Mouse (Mus musculus): Measurements from ENCODE around the gene Olfr1056. TPM values are rescaled to one million over a fixed set of nuclear protein-coding genes. Genes with fewer than 3 reads are reported as not detected.
"Not testable (repeated sequence)": the region's sequence is repeated elsewhere in the genome, so short reads cannot be mapped to it uniquely, and the experiment has no call there.

Gene Olfr1056
- not detected in 2 replicates for polyA plus RNA-seq (2016; fragmentation: Nextera tagmentation; extraction: Ambion mirVana)

DNA sequence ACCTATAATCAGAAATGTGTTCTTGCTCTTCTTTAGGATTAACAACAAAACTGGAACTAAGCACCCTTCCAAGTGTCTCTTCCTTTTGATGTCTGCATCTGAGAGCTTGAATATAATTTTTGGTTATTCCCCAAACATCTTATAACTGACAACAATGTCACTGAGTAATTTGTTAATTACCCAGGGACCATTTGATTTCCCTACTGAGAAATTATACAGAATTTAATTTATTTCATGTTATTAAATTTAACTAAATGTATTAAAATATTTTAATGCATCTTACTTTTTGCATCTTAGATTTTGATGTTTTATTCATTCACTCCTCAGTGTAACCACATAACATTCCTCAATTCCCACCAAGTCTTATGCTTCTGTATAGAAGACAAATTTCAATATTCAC is at the start of gene Olfr1056:
Gene Olfr1056 (minus strand): TSS at position 101 of the 400 bp plus-strand sequence.
- H3K27me3 ChIP-seq: no peaks in the 10 kb centered on the region
- no peak for ATAC-seq (ENCODE audit: low FRiP score)

DNA sequence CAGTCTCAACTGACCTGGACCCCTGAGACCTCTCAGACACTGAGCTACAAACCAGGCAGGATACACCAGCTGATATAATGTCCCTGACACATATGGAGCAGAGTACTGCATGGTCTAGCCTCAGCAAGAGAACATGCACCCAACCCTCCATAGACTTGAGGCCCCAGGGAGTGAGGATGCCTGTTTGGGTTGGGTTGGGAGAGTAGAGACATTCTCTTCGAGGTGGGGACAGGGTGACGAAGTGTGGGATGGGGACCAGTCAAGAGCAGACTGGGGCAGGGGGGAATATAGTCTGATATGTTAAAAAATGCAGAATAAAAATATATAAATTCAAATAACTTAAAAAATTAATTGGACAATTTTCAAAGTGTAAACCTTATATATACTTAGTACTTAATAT is 32.8 kb upstream of the Olfr1056 start:
- WGBS: 83% methylated on average over 2 of the region's 2 CpGs
- H3K27ac ChIP-seq: no peak overlapping the region
- H3K27me3 ChIP-seq: no peaks in the 10 kb centered on the region
- H3K4me2 ChIP-seq: no peak overlapping the region
- H3K36me3 ChIP-seq (replicated peaks): no peaks in the 10 kb centered on the region
- H3K9me3 ChIP-seq: no peaks in the 10 kb centered on the region
- no peak for ATAC-seq (ENCODE audit: low FRiP score)
- H3K4me1 ChIP-seq: no peaks in the 10 kb centered on the region
- H3K4me3 ChIP-seq (replicated peaks): no peak overlapping the region
- H3K9ac ChIP-seq: no peak overlapping the region

More for the DNA sequence above, at the start of gene Olfr1056:
- Histone ChIP-seq H3K4me2 (no peak within 1 kb of the TSS), H3K27ac (no peak within 1 kb of the TSS), H3K9ac (no peak within 1 kb of the TSS), H3K36me3 (replicated peaks) (no peaks in the 10 kb centered on the region), H3K9me3 (no peaks in the 10 kb centered on the region), H3K4me3 (replicated peaks) (no peak within 1 kb of the TSS), H3K4me1 (no peaks in the 10 kb centered on the region)

DNA sequence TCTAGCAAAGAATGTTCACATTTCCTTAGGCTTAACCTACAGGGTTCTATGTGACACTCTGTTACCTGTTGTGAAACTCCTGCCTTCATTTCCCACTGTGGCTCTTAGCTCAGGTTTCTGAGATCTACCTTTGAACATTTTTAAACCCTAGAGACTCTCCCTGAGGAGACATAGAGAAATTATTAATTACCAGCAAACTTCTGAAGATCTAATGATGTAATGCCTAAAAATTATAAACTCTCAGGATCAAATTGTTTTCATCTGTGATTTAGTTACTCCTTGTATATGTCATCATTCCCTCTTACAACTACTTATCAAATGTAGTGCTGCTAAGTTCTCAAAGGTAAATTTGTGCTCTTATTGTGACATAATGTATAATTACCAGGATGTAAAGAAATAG is 26.2 kb upstream of the Olfr1056 start, which contains the start of gene Olfr1058:
Gene Olfr1058 (minus strand): TSS at position 101 of the 400 bp plus-strand sequence.
- not testable (repeated sequence) for H3K9me3 ChIP-seq; H3K4me2 ChIP-seq; H3K27me3 ChIP-seq; ATAC-seq (ENCODE audit: low FRiP score); H3K9ac ChIP-seq; H3K36me3 ChIP-seq (replicated peaks); H3K4me1 ChIP-seq; H3K27ac ChIP-seq; H3K4me3 ChIP-seq (replicated peaks)

DNA sequence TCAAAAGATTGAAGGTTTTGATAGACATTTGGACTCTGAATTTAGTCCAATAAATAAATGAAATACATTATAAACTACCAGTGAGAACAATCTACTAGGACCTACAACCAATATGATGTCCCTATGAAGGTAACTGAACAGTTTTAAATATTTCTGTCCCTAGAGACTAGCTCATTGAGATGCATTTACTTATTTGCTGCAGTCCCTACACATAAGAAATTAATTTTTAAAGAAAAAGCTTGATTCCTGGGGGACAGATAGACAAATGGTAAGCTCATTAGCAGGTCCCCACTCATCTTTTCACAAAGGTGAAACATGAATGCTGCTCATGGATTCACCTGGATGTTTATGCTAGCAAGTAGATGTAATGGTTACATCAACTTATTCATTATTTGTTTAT is 16.0 kb upstream of the Olfr1056 start, which contains the start of gene Olfr1057:
Gene Olfr1057 (minus strand): TSS at position 101 of the 400 bp plus-strand sequence.
- no peak within 1 kb of the TSS for H3K9ac ChIP-seq
- H3K36me3 ChIP-seq (replicated peaks): no peaks in the 10 kb centered on the region
- no peak for ATAC-seq (ENCODE audit: low FRiP score)
- no peak within 1 kb of the TSS for H3K4me3 ChIP-seq (replicated peaks)
- no peaks in the 10 kb centered on the region for H3K27me3 ChIP-seq
- H3K4me2 ChIP-seq: no peak within 1 kb of the TSS
- no peak within 1 kb of the TSS for H3K27ac ChIP-seq
- H3K9me3 ChIP-seq: no peaks in the 10 kb centered on the region
- no peaks in the 10 kb centered on the region for H3K4me1 ChIP-seq

DNA sequence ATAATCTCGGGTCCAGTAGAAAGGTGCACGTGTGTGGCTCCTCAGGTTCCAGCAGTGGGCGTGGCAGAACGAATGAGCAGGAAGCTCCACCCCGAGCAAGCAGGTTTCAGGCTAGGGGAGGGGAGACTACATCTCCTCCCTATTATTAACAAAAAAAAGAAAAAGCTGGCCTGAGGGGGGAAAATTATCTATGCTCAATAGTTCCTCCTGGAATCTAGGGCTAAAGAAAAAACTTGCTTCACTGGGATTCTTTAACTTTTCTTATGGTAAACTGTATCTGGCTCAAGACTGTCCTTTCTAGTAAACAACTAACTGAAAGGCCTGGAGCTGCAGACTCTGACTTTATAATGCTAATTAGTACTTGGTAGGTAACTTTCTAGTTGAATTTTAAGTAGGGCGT is 4.1 kb upstream of the Olfr1056 start:
- not testable (repeated sequence) for H3K9ac ChIP-seq; H3K4me3 ChIP-seq (replicated peaks); ATAC-seq (ENCODE audit: low FRiP score); H3K9me3 ChIP-seq; H3K36me3 ChIP-seq (replicated peaks); H3K27me3 ChIP-seq; H3K4me2 ChIP-seq; H3K27ac ChIP-seq; H3K4me1 ChIP-seq
- WGBS: no CpG with 5 or more reads among the region's 6 CpGs

DNA sequence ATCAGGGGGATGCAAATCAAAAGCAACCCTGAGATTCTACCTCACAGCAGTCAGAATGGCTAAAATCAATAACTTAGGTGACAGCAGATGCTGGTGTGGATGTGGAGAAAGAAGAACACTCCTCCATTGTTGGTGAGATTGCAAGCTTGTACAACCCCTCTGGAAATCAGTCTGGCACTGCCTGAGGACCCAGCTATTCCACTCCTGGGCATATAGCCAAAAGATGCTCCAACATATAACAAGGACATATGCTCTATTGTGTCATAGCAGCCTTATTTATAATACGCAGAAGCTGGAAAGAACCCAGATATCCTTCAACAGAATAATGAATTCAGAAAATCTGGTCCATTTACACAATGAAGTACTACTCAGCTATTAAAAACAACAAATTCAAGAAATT is 10.5 kb downstream of the Olfr1056 start:
- H3K9ac ChIP-seq; H3K4me1 ChIP-seq; H3K27ac ChIP-seq; H3K4me2 ChIP-seq; ATAC-seq (ENCODE audit: low FRiP score); H3K36me3 ChIP-seq (replicated peaks); H3K9me3 ChIP-seq; H3K4me3 ChIP-seq (replicated peaks); H3K27me3 ChIP-seq: not testable (repeated sequence)
- 100% methylated on average over 1 of the region's 1 CpGs for WGBS

DNA sequence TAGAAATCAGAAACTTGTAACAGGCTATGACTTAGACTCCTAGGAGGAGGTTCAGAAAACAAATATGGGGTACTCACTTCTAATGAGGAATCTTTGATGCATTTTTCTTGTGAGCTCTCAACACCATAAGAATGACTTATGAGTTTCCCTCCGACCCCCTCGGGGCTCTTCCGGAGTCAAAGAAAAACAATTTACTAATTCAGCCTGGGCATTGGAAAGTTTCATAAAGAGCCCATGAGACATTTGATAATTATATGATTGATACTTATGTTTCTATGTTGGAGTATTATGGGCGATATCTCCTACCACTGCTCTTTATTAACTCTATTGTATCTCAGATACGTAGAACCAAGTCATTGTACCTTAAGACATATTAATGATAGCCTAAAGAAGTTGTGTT is 12.1 kb downstream of the Olfr1056 start, which contains the start of gene Olfr1055:
Gene Olfr1055 (minus strand): TSS at position 101 of the 400 bp plus-strand sequence.
- H3K27me3 ChIP-seq: no peaks in the 10 kb centered on the region
- H3K4me1 ChIP-seq: no peaks in the 10 kb centered on the region
- H3K4me3 ChIP-seq (replicated peaks): no peak within 1 kb of the TSS
- H3K36me3 ChIP-seq (replicated peaks): no peaks in the 10 kb centered on the region
- H3K4me2 ChIP-seq: no peak within 1 kb of the TSS
- ATAC-seq (ENCODE audit: low FRiP score): no peak
- 94% methylated on average over 5 of the region's 5 CpGs for WGBS
- H3K9ac ChIP-seq: no peak within 1 kb of the TSS
- no peak within 1 kb of the TSS for H3K27ac ChIP-seq
- H3K9me3 ChIP-seq: no peaks in the 10 kb centered on the region

DNA sequence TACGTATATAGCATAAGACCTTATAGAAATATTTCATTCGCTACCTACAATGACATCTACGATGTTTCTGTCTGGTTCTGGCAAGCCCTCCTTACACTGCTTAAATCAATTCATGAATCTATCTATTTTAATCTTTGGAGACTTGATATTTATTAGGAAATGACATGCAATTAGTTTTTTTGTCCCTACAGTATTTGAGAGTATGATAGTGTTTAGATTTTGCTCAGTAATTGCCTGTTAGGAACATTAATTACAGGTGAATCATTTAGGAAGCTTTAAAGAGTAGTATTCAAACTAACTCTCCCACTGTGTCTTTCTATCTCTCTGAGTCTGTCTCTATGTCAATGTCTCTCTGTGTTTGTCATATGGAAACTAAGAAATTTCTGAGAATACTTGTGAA is 26.9 kb downstream of the Olfr1056 start, which contains the start of gene Olfr1054:
Gene Olfr1054 (minus strand): TSS at position 101 of the 400 bp plus-strand sequence.
- H3K27ac ChIP-seq: no peak within 1 kb of the TSS
- H3K9me3 ChIP-seq: no peaks in the 10 kb centered on the region
- no peaks in the 10 kb centered on the region for H3K27me3 ChIP-seq
- ATAC-seq (ENCODE audit: low FRiP score): no peak
- no peak within 1 kb of the TSS for H3K4me3 ChIP-seq (replicated peaks)
- no peak within 1 kb of the TSS for H3K9ac ChIP-seq
- H3K4me1 ChIP-seq: no peaks in the 10 kb centered on the region
- no peaks in the 10 kb centered on the region for H3K36me3 ChIP-seq (replicated peaks)
- WGBS: 89% methylated on average over 3 of the region's 3 CpGs
- H3K4me2 ChIP-seq: no peak within 1 kb of the TSS

DNA sequence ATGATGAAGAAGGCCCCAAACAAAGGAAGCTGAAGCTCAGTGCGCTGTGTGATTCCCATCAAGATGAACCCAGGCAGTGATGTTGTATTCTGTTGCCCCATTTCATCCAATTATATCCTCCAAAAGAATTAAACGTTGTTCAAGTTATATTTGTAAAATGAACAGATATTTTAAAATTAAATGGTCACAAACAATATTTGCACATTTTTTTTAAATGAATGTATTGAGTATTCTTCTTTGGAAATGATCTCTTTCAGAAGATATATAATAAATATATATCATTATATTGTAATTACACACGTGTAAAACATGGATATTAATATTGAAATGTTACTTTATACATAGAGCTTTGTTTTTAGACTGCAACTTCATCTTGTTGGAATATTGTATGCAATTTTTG is 47.1 kb downstream of the Olfr1056 start, which contains the start of gene Olfr1053:
Gene Olfr1053 (minus strand): TSS at position 101 of the 400 bp plus-strand sequence.
- ATAC-seq (ENCODE audit: low FRiP score): no peak
- Histone ChIP-seq H3K4me2 (no peak within 1 kb of the TSS), H3K27me3 (no peaks in the 10 kb centered on the region), H3K27ac (no peak within 1 kb of the TSS), H3K4me1 (no peaks in the 10 kb centered on the region), H3K9ac (no peak within 1 kb of the TSS), H3K9me3 (no peaks in the 10 kb centered on the region), H3K36me3 (replicated peaks) (no peaks in the 10 kb centered on the region), H3K4me3 (replicated peaks) (no peak within 1 kb of the TSS)
- WGBS: 63% methylated on average over 3 of the region's 3 CpGs

Other genes with a start within 250 kb of the Olfr1056 start
- gene Olfr1039, start 226.5 kb downstream of the Olfr1056 start, polyA plus RNA-seq (2016; fragmentation: Nextera tagmentation; extraction: Ambion mirVana): not detected in 2 replicates
- gene Olfr1040, start 215.7 kb downstream of the Olfr1056 start, polyA plus RNA-seq (2016; fragmentation: Nextera tagmentation; extraction: Ambion mirVana): not detected in 2 replicates
- gene Olfr1042, start 200.6 kb downstream of the Olfr1056 start, polyA plus RNA-seq (2016; fragmentation: Nextera tagmentation; extraction: Ambion mirVana): not detected in 2 replicates
- not detected in 2 replicates for gene Olfr1043, start 194.9 kb downstream of the Olfr1056 start, polyA plus RNA-seq (2016; fragmentation: Nextera tagmentation; extraction: Ambion mirVana)
- not detected in 2 replicates for gene Olfr1044, start 184.6 kb downstream of the Olfr1056 start, polyA plus RNA-seq (2016; fragmentation: Nextera tagmentation; extraction: Ambion mirVana)
- gene Olfr52, start 176.8 kb downstream of the Olfr1056 start, polyA plus RNA-seq (2016; fragmentation: Nextera tagmentation; extraction: Ambion mirVana): not detected in 2 replicates
- gene Olfr1045, start 159.5 kb downstream of the Olfr1056 start, polyA plus RNA-seq (2016; fragmentation: Nextera tagmentation; extraction: Ambion mirVana): not detected in 2 replicates
- not detected in 2 replicates for gene Olfr1046, start 143.2 kb downstream of the Olfr1056 start, polyA plus RNA-seq (2016; fragmentation: Nextera tagmentation; extraction: Ambion mirVana)
- gene Olfr1047, start 131.1 kb downstream of the Olfr1056 start, polyA plus RNA-seq (2016; fragmentation: Nextera tagmentation; extraction: Ambion mirVana): not detected in 2 replicates
- gene Olfr1048, start 122.2 kb downstream of the Olfr1056 start, polyA plus RNA-seq (2016; fragmentation: Nextera tagmentation; extraction: Ambion mirVana): not detected in 2 replicates
- gene Olfr1049, start 104.1 kb downstream of the Olfr1056 start, polyA plus RNA-seq (2016; fragmentation: Nextera tagmentation; extraction: Ambion mirVana): not detected in 2 replicates
- gene Olfr1051, start 83.4 kb downstream of the Olfr1056 start, polyA plus RNA-seq (2016; fragmentation: Nextera tagmentation; extraction: Ambion mirVana): not detected in 2 replicates
- not detected in 2 replicates for gene Olfr1052, start 70.0 kb downstream of the Olfr1056 start, polyA plus RNA-seq (2016; fragmentation: Nextera tagmentation; extraction: Ambion mirVana)
- gene Olfr1053, start 47.2 kb downstream of the Olfr1056 start, polyA plus RNA-seq (2016; fragmentation: Nextera tagmentation; extraction: Ambion mirVana): not detected in 2 replicates
- gene Olfr1054, start 27.0 kb downstream of the Olfr1056 start, polyA plus RNA-seq (2016; fragmentation: Nextera tagmentation; extraction: Ambion mirVana): not detected in 2 replicates
- gene Olfr1055, start 12.2 kb downstream of the Olfr1056 start, polyA plus RNA-seq (2016; fragmentation: Nextera tagmentation; extraction: Ambion mirVana): not detected in 2 replicates
- gene Olfr1057, start 15.9 kb upstream of the Olfr1056 start, polyA plus RNA-seq (2016; fragmentation: Nextera tagmentation; extraction: Ambion mirVana): not detected in 2 replicates
- gene Olfr1058, start 26.1 kb upstream of the Olfr1056 start, polyA plus RNA-seq (2016; fragmentation: Nextera tagmentation; extraction: Ambion mirVana): not detected in 2 replicates
- gene Olfr1061, start 51.6 kb upstream of the Olfr1056 start, polyA plus RNA-seq (2016; fragmentation: Nextera tagmentation; extraction: Ambion mirVana): not detected in 2 replicates
- gene Olfr1062, start 64.3 kb upstream of the Olfr1056 start, polyA plus RNA-seq (2016; fragmentation: Nextera tagmentation; extraction: Ambion mirVana): not detected in 2 replicates
- gene Olfr1065, start 88.1 kb upstream of the Olfr1056 start, polyA plus RNA-seq (2016; fragmentation: Nextera tagmentation; extraction: Ambion mirVana): not detected in 2 replicates
- not detected in 2 replicates for gene Olfr1066, start 93.8 kb upstream of the Olfr1056 start, polyA plus RNA-seq (2016; fragmentation: Nextera tagmentation; extraction: Ambion mirVana)
- gene Olfr228, start 124.9 kb upstream of the Olfr1056 start, polyA plus RNA-seq (2016; fragmentation: Nextera tagmentation; extraction: Ambion mirVana): not detected in 2 replicates
- not detected in 2 replicates for gene Olfr1076, start 146.0 kb upstream of the Olfr1056 start, polyA plus RNA-seq (2016; fragmentation: Nextera tagmentation; extraction: Ambion mirVana)
- gene Olfr1079, start 180.0 kb upstream of the Olfr1056 start, polyA plus RNA-seq (2016; fragmentation: Nextera tagmentation; extraction: Ambion mirVana): not detected in 2 replicates
- gene Olfr1080, start 195.8 kb upstream of the Olfr1056 start, polyA plus RNA-seq (2016; fragmentation: Nextera tagmentation; extraction: Ambion mirVana): not detected in 2 replicates
- gene Olfr1082, start 236.5 kb upstream of the Olfr1056 start, polyA plus RNA-seq (2016; fragmentation: Nextera tagmentation; extraction: Ambion mirVana): not detected in 2 replicates

Data from forebrain, embryonic 12.5 days (tissue).